Mouse (Mus musculus): ENCODE measurements around the gene Med16.
A peak's percentile ranks its signal among the peaks of the same experiment; 100 is the strongest.

Med16 gene

DNA sequence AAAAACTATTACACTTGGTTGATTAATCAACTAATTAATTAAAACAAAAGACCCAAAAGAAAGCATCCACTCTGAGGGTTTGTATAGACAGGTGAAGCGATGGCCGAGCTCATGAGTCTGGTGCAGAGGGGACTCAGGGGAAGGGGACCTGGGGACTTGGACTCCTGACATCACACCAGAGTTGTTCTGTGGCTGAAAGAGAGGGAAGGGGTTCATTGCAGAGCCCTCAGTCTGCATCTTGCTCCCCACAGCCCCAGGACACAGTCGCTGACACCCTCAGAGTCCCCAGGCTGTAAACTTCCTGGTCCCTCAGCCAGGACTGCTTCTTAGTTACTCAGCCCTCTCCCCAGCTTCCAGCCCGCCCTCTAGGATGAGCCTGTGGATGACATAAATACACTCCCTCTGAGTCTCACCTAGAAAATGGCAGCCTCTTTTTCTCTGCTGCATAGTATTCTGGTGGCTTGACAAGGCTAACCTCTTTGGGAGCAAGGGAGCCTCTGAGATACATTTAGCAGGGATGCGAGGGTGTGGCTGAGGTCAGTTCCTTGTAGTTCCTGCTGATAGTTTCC is 8.9 kb upstream of the Med16 start:
- no peak for DNase-seq (ENCODE audit: extremely low read depth, insufficient read length, low spot score)

- peak; percentile 80 for DNase-seq (ENCODE audit: extremely low read depth, insufficient read length, low spot score)
Observed at GRCm38 (mm10) chr10:79916808-79917531, 8.2 kb upstream of the Med16 start, which contains the start of gene Kiss1r. TSS of gene Kiss1r (plus strand) at chr10:79916971.

- DNase-seq (ENCODE audit: extremely low read depth, insufficient read length, low spot score): peak; percentile 58
Observed at GRCm38 (mm10) chr10:79916081-79916480, 7.4 kb upstream of the Med16 start.

GRCm38 (mm10) chr10:79914948-79915596 is 6.3 kb upstream of the Med16 start:
- DNase-seq (ENCODE audit: extremely low read depth, insufficient read length, low spot score): no peak

DNA sequence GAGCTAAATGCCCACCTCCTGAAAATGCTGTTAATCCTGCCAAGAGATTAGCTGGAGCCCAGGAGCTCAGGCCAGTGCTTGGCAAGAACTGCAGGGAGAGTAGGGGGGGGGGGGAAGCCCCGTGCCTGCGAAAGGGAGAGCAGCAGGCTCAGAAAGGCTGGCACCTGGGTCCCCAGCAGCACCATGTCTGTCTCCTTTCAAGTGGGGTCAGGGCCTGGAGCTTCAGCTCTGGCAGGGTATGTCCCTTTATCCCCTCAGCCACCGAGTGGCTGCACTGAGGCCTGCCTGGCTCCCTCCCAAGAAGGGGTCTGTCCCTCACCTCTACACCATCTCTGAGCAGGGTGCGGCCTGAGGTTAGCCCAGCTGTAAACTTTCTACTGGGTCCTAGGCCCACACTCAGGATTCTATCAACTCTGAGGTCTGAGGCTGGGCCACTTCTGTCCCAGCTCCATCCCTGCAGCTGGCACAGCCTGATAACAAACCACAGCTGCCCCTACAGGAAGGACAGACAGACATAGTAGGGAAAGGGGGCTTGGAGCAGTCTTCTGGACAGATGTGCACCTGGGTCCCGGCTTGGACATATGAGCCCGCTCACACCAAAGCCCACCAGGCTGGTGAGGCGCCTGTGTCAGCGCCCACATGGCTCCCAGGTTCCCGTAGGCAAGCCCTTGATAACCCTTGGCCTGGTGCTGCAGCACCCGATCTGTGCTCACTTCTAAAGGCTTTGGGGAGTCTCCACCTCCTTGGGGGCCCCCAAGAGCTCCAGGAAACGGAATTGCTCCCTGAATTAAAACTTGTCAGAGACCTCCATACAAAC is 5.6 kb upstream of the Med16 start:
- DNase-seq (ENCODE audit: extremely low read depth, insufficient read length, low spot score): no peak

DNA sequence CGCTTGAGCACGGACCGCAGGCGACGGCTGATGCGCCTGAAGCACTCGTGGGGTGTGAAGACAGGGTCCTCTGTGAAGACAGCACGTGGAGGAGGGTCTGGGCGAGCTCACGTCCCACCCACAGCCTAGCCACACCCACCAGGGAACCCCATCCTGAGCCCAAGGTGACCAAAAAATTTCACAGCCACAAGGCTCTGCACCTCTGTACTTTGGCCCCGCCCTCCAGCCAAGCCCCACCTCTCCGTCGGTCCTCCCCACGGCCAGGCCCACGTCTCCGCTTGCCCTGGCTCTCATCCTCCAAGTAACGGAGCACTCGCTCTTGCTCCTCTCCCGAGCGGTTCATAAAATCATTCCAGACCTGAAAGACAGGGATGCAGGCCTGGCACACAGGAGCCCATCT is 3.7 kb upstream of the Med16 start:
- no peak for DNase-seq (ENCODE audit: extremely low read depth, insufficient read length, low spot score)

GRCm38 (mm10) chr10:79910556-79910955 is 1.8 kb upstream of the Med16 start, which contains the start of gene Gm26602:
TSS of gene Gm26602 (plus strand) at chr10:79910856.
- no peak for DNase-seq (ENCODE audit: extremely low read depth, insufficient read length, low spot score)

GRCm38 (mm10) chr10:79909092-79909922 is 584 bp upstream of the Med16 start:
- DNase-seq (ENCODE audit: extremely low read depth, insufficient read length, low spot score): peak; percentile 44

DNA sequence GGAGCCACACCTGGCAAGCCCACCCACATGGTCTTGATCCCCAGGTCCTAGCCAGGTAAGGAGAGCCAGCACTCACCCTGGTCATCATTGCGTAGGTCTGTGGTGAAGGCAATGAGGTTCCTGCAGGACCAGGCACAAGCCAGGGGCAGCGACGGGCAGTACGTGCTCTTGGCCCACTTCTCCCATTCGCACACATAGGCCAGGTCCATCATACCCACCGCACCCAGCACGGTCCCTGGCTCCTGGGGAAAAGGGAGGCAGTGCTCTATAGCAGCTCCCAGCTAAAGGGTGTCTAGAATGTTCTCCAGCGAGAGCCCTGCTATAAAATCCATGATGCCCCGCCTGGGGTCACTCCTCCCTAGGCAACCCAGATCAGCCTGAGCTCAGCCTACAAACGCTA is 1.3 kb downstream of the Med16 start:
- DNase-seq (ENCODE audit: extremely low read depth, insufficient read length, low spot score): no peak

- DNase-seq (ENCODE audit: extremely low read depth, insufficient read length, low spot score): no peak
Observed at GRCm38 (mm10) chr10:79906712-79907111, 2.0 kb downstream of the Med16 start.

GRCm38 (mm10) chr10:79900951-79901410 is 7.7 kb downstream of the Med16 start:
- no peak for DNase-seq (ENCODE audit: extremely low read depth, insufficient read length, low spot score)

DNA sequence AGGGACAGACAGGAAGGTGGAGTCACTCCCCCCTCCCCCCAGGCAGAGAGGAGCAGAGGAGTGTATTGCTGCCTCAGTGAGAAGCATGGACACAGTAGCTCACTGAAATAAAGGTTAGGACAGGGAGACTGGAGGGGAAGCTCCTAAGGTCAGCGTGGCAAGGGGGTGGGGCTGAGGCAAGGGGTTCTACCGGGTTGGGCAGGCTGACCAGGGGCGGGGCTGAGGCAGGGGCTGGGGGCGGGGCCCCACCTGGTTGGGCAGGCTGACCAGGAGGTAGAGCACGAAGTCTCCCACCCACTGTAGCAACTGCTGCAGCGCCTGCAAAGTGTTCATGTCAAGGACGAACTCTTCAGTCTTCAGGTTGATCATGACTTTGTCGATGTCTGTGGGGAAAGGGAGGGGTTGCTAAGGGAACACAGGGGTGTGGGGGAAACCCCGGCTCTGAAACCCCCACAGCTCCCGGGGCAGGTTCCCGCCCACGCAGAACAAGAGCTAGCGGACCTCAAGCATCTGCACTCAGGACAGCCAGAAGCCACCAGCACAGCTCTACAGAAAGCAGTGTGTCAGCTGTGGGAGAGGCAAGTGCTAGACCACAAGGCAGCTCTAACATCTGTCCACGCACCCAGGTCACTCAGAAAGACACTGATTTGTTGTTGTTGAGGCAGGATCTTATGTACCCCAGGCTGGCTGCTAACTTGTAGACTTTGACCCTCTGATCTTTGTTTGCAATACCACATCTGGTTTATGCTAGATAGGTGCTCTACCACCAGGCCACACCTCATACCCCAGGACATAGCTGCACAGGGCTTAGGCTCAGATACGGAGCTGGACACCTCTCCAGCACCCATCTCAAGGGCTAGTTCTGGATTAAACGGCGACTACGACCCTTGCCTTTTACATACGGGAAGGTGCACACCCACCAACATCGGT is 11.1 kb downstream of the Med16 start:
- DNase-seq (ENCODE audit: extremely low read depth, insufficient read length, low spot score): no peak

DNA sequence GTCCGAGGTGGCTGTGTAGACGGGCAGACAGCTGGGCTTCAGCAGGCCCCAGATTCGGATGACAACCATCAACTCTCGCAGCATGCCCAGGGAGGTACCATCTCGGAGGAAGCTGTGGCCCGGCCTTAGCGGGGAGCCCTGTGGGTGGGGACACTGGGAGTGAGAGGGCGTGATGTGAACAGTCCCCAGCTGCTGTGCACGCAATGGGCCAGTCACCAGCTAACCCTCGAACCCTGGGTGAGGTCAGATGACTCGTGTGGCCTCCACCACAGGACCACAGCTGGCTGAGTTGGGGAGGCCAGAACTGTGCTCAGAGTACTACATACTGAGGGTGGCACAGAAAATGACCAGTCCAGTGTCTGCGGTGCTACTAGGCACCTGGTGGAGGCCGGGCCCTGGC is 11.9 kb downstream of the Med16 start:
- DNase-seq (ENCODE audit: extremely low read depth, insufficient read length, low spot score): no peak

DNA sequence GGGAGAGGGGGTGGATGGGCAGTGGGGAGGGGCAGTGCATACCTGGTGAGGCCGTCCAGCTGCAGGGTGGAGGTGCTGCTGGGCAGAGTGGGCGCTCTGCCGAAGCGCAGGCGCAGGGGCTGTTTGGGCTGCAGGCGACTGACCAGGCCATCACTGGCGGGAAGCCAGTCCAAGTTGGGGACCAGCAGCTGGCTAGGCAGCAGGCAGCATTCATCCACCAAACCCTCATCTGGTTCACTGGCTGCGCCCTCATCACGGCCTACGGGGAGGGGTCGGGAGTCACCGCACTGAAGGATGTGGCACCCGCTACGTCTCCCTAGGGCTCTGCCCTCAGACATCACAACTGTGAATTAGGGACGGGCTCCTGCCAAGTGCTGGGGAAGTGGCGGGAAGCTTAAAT is 12.4 kb downstream of the Med16 start:
- no peak for DNase-seq (ENCODE audit: extremely low read depth, insufficient read length, low spot score)

DNA sequence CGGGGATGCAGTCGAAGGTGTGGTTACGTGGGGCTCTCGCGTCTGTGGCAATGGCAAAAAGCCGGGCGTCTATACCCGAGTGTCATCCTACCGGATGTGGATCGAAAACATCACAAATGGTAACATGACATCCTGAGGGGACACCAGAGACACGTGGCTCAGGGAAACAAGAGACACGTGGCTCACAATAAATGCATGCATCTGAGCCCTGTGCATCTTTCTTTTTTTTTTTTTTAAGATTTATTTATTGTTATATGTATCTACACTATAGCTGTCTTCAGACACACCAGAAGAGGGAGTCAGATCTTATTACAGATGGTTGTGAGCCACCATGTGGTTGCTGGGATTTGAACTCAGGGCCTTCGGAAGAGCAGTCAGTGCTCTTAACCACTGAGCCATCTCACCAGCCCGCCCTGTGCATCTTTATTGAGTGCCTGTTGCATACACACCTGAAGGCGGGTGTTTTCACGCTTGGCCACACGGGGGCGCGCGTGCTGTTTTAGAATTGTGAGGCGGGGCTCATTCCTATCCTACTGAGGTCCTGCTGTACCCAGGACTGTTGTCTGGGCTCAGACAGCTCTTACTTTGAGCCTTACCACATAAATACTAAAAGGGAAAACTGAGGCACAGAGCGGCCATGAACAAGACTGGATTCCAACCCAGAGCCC is 16.1 kb downstream of the Med16 start:
- peak; percentile 62 for DNase-seq (ENCODE audit: extremely low read depth, insufficient read length, low spot score)

DNA sequence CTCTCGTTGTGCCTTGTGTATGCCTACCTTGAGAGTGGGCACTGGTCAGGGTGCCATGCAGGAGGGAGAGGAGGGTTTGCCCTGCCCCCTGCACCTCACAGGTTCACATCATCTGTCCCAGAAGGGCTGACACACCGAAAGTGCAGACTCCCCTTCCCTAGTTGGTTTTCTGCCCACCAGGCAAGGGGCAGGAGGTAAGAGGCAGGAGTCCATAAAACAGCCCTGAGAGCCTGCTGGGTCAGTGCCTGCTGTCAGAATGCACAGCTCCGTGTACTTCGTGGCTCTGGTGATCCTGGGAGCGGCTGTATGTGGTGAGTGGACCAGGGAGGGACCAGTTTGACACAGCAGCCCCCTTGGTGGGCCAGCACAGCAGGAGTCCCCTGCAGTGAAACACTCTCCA is 18.1 kb downstream of the Med16 start, which contains the start of gene Cfd:
Gene Cfd, plus strand, starts transcription at position 184 of the 400 bp plus-strand sequence.
- DNase-seq (ENCODE audit: extremely low read depth, insufficient read length, low spot score): no peak

GRCm38 (mm10) chr10:79889386-79889785 is 19.3 kb downstream of the Med16 start:
- no peak for DNase-seq (ENCODE audit: extremely low read depth, insufficient read length, low spot score)

GRCm38 (mm10) chr10:79886611-79887010 is 22.1 kb downstream of the Med16 start:
- no peak for DNase-seq (ENCODE audit: extremely low read depth, insufficient read length, low spot score)

All from 3134 (cell line).